Mouse (Mus musculus) ovary, postnatal 10 days (tissue): ENCODE data around the gene Olfr418.
"Not testable (repeated sequence)": the region's sequence is repeated elsewhere in the genome, so short reads cannot be mapped to it uniquely, and the experiment has no call there.

Experiments
- DNase-seq: peaks from one replicate; pipeline ENCODE4 v3.0.0; 2022; ENCODE audit warnings: low spot score

The Olfr418 gene

DNA sequence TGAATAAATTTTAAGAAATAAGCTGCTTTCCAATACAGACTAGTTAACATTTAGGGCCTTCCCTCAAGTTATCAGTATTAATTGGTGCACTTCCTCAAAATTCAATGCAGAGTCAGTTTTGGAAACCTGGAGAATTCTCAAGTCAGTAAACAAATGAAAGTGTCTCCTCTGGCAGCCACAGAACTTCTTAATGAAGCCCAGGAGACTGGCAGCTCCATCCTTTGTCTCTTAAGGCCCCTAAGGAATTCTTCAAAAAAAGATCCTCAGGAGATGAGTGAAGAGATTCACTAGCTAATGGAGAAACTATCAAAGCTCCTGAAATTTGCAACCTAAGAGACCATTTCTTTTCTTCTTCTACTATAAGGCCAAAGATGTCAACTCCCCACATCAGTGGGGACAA is at the start of gene Olfr418:
Olfr418 (plus strand) TSS at position 301 of the 400 bp plus-strand sequence.
- DNase-seq, result no peak

DNA sequence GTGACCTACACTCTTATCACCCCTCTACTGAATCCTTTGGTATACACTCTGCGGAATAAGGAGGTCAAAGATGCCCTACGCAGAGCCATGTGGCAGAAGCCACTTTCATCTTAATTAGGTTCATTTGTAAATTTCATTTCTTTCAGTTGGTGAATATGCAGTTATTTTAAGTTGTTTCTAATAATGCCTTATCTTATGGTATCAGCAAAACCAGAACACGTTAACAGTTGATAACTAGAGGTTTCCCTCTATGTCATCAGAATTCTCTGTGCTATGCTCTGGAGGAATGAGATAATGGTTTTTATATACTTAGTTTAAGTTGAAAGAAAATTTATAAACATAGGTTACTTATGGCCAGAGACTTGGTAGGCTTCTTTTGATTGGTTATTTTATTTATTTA is 49.3 kb upstream of the Olfr418 start:
- no peak for DNase-seq

DNA sequence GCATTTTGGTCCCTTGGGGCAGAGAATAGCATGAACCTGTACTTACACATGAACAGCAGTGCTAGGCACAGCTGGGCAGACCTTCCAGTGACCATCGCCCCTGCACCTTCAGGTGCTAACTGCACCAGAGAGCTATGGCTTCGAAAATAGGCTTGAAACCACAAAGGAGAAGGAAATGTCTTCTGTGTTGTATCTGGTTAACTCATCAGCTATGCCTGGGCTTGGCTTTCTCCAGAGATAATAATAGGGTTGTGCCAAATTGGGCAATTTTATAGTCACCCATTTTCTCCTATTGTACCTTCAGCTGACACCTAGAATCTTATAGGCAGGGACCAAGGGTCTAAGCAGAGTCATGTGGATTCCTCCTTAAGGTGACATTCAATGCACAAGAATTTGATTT is 38.7 kb upstream of the Olfr418 start, which contains the start of gene Fcer1a:
Fcer1a (minus strand) TSS at position 134 of the 400 bp plus-strand sequence.
- DNase-seq, result no peak

GRCm38 (mm10) chr1:173237004-173237403 is 28.8 kb upstream of the Olfr418 start:
- not testable (repeated sequence) for DNase-seq

DNA sequence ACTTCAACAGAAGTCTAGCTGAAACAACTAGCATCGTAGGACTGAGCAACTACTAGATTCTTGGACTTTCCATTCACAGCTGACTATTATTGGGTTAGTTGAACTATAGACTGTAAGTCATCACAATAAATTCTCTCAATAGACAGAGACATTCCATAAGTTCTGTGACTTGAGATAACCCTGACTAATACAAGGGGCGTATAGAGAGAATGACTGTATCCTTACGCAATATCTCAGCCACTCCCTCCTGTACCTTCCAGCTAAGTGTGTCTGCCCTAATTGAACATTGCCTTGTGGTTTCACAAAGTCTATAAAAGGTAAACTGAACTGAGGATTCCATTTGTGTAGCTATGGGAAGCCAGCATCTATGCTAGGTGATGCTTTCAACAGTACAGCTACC is 15.9 kb upstream of the Olfr418 start:
- DNase-seq, result no peak

DNA sequence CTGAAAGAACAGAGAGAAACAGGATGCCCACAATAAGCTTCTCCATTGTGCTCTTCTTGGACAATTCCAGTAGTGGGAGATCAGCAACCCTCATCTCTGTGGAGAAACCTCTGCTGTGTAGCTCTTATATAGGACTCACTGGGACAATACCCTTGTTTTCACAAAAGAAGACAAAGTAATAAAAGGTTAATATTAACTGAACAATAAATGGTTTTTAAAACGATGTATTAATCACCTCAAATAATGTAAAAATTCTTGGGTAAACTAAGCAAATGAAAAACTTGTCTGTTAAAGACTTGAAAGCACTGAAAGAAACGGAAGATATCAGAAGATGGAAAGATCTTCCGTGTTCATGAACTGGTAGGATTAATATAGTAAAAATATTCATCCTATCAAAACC is 11.9 kb downstream of the Olfr418 start, which contains the start of gene Mptx2:
Mptx2 (minus strand) TSS at position 101 of the 400 bp plus-strand sequence.
- DNase-seq, result no peak

DNA sequence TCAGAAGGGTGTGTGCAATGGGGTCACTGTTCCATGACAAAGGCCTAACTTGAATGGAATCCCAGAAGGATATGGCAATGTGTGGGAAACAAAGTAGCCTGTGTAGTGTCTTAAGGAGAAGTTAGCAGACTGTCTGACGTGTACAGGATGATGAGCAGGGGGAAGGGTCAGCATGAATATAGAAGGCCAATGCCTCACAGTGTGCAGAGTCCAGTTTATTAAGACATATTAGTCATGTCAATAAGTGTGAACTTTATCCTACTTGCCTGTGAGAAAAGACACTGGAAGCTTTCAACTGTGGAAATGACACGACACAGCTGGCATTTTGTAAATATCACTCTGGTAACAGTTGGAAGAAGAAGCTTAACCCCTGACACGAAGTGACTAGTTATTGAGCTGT is 37.0 kb downstream of the Olfr418 start:
- DNase-seq, result not testable (repeated sequence)

- DNase-seq, result not testable (repeated sequence)
Measured at GRCm38 (mm10) chr1:173313535-173314050, 47.8 kb downstream of the Olfr418 start.

- no peak for DNase-seq
Measured at GRCm38 (mm10) chr1:173315725-173316124, 49.9 kb downstream of the Olfr418 start.

DNA sequence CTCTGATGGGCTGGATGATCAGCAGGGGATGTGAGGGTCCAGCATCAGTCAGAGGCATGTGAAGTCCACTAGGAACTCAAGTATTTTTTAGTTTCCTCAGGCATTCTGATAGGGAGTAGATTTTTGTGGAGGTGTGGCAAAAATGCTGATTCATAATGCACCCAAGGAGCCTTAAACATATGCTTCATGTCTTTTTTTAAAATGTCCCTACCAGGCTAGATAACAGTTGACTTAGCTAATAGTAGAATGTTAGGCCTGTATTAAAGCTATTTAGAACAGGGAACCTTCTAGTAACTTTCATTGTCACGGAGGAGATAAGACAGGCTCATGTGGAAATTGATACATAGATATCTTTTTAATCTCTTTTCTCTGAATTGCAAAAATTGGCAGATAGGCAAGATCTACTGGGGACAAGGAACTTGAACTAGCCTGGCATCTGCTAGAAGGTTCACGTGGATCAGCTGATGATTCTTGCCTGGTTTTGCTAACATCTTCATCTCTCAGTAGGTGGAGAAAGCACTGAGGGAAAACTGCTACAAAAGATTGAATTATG is 52.2 kb downstream of the Olfr418 start:
- DNase-seq, result no peak

DNA sequence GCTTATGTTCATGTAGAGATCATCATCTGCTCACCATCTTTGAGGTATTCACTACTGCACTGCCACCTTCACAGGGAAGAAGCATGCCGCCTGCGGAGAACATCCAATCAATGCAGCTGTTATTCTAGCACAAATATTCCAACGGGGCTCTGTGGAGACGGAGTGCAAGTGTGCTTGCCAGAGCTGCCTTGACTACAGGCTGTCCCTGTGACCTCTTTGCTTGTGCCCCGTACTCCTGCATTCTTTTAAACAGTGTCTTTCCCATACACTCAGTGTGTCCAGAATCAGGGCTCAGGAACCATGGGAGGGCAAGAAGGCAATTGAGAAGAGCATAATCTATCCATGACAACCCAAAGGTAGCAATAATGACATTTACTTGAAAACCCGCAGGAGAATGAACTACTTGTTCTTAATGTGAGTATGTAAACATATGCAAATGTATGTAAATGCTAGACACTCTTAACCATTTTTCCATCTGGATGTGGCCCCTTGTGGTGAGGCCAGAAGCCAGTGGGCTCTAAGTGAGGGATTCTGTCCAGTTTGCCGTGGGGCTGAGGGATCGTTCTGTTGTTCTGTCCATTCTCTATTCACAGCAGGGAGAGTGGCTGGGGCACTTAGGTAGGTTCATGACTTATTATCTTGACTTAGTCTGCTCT is 55.9 kb downstream of the Olfr418 start:
- no peak for DNase-seq

DNA sequence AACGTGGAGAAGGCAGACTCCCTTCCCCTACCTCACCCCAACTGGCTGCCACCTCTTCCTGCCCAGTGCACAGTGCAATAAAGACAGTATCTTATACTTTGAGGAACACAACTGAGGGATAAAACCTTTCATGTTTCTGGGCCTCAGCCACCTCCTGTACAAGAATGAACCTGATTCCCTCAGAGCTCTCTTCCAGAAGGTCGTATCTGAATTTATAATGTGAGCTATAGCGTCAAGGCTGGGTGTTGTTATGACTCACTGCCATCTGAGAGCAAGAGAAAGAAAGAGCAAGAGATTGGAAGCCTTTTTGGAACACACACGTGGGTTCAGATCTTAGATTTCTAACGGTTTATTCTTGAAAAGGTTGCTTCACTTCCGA is 56.4 kb downstream of the Olfr418 start:
- no peak for DNase-seq
